In the genomic region with DNA sequence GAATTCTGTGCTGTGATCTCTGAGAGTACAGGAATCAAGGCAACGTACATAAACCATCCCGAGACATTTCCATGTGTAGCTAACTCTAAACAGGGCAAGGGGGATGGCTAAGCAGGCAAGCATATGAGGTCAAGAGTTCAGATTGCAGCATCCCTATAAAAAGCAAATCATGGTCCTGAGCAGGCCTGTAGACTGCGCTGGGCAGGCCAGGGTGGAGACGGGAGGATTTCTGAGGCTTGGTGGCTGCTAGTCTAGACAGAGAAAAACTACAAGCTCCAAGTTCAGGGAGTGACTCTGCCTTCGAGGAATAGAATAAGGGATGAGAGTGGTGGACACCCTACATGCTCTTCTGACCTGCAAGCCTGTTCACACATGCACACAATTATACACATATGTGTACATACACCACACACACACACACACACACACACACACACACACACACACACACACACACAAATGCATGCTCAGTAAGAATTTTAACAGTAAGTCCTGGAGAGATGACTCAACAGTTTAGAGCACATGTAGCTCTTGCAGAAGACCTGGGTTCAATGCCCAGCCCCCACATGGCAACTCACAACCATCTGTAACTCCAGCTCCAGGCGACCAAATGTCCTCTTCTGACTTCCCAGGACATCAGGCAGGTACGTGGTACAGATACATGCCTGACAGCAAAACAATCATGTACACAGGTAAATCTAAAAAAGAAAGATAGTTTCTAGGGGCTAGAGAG, we compare ENCODE assay signal across 25 mouse cellular contexts. TPM values are rescaled to one million over a fixed set of nuclear protein-coding genes. Genes with fewer than 3 reads are reported as not detected.
DNase-seq lines count a peak whose midpoint lies in the region; ATAC-seq and TF ChIP-seq lines count a peak whose summit lies in the region.
"Had no signal": no experiment of that assay in that cellular context is flagged by ENCODE, and none has a peak within 500 bp of the region (broad histone marks: within the 10 kb centered on the region; RNA-seq: fewer than 3 reads in every experiment).

No protein-coding gene starts in this region.

- no peak for TF ChIP-seq CTCF in G1E (IDR thresholded peaks at IDR 0.05; ENCODE audit: low read depth, low read length)
- TF ChIP-seq CTCF in liver, embryonic 14.5 days (IDR thresholded peaks at IDR 0.05; ENCODE audit: low read depth): no peak

- peaks cover 4% of the 10 kb centered on the region for H3K9me3 ChIP-seq in G1E (replicated peaks)
- H3K9me3 ChIP-seq in liver, embryonic 14.5 days (ENCODE audit: control insufficient read depth, low read length): no peaks in the 10 kb centered on the region
- H3K9me3 ChIP-seq: embryonic facial prominence, embryonic 13.5 days; forebrain, embryonic 10.5 days; forebrain, embryonic 15.5 days; heart, embryonic 12.5 days; hindbrain, embryonic 15.5 days had no signal

- H3K27me3 ChIP-seq in G1E (ENCODE audit: insufficient read depth, low read length): no peaks in the 10 kb centered on the region
- no peaks in the 10 kb centered on the region for H3K27me3 ChIP-seq in liver, embryonic 14.5 days (ENCODE audit: control insufficient read depth, insufficient read depth, low read length)
- H3K27me3 ChIP-seq: embryonic facial prominence, embryonic 13.5 days; forebrain, embryonic 15.5 days; heart, embryonic 12.5 days; hindbrain, embryonic 15.5 days had no signal

- peaks cover 9% of the 10 kb centered on the region for H3K36me3 ChIP-seq in G1E (replicated peaks)
- H3K36me3 ChIP-seq in liver, embryonic 14.5 days (replicated peaks; ENCODE audit: control insufficient read depth, insufficient read depth, low read depth): no peaks in the 10 kb centered on the region
- H3K36me3 ChIP-seq: embryonic facial prominence, embryonic 13.5 days; forebrain, embryonic 10.5 days; forebrain, embryonic 15.5 days; heart, embryonic 12.5 days; hindbrain, embryonic 15.5 days had no signal

- DNase-seq in G1E (ENCODE audit: low spot score): no peak
- DNase-seq in liver, embryonic 14.5 days (ENCODE audit: low read depth in 3 of 3, low spot score in 3 of 3): no peak
- peak; percentile 24 for DNase-seq in yolk sac, embryonic 10.5 days (ENCODE audit: low spot score)
- DNase-seq in left cerebral cortex, postnatal 25 days (ENCODE audit: low spot score in 2 of 2): no peak
- DNase-seq in kidney, adult 11 months: no peak
- DNase-seq: adrenal gland, postnatal 25 days; cerebellum, adult 18-20 months; cerebellum, adult 9-11 months; cerebellum, postnatal 36 days; gastrocnemius, postnatal 10 days; heart, postnatal 36 days had no signal

- no peak for TF ChIP-seq EP300 in liver, embryonic 14.5 days (IDR thresholded peaks at IDR 0.05; ENCODE audit: low read depth)

- intact Hi-C loops in left cerebral cortex, postnatal 25 days (cut with DNase I): no loop called here

- H3K4me3 ChIP-seq in G1E (ENCODE audit: low read depth, low read length): peak overlapping the region; percentile 53; the same call in 1 of the 2 replicates
- no peak overlapping the region for H3K4me3 ChIP-seq in liver, embryonic 14.5 days (ENCODE audit: insufficient read depth in 1 of 2, low read depth in 2 of 2, low read length in 2 of 2)
- H3K4me3 ChIP-seq: embryonic facial prominence, embryonic 13.5 days; forebrain, embryonic 10.5 days; forebrain, embryonic 15.5 days; heart, embryonic 12.5 days; hindbrain, embryonic 15.5 days had no signal

- no peak for ATAC-seq in G1E (ENCODE audit: extremely low read depth, insufficient number of reproducible peaks, low FRiP score, poor library complexity, severe bottlenecking)
- 0 out of 2 replicates have a peak, but pooled peaks have one; percentile 22 for ATAC-seq in erythroblast, adult 5-6 weeks (replicated peaks; ENCODE audit: low FRiP score, poor library complexity, severe bottlenecking)
- no peak for ATAC-seq in liver, embryonic 14.5 days (ENCODE audit: insufficient read depth)
- no peak for ATAC-seq in granulocyte monocyte progenitor cell, adult 5-6 weeks (replicated peaks; ENCODE audit: poor library complexity, severe bottlenecking)
- ATAC-seq: activated CD4-positive, CD25-positive, alpha-beta regulatory T cell, adult 4 months; forebrain, embryonic 15.5 days; Patski had no signal

- 53% methylated on average over 7 of the region's 7 CpGs for WGBS in liver, embryonic 14.5 days (ENCODE audit: insufficient replicate concordance)

- H3K4me1 ChIP-seq in G1E (ENCODE audit: insufficient read depth, low read depth, low read length): peaks cover 85% of the 10 kb centered on the region
- H3K4me1 ChIP-seq in liver, embryonic 14.5 days (replicated peaks; ENCODE audit: control insufficient read depth in 2 of 2, insufficient read depth in 2 of 2, low read length in 1 of 2): peaks cover 20 to 37% of the 10 kb centered on the region in 2 experiments
- H3K4me1 ChIP-seq: embryonic facial prominence, embryonic 13.5 days; forebrain, embryonic 10.5 days; forebrain, embryonic 15.5 days; hindbrain, embryonic 15.5 days had no signal

- peak overlapping the region; percentile 70 for H3K27ac ChIP-seq in liver, embryonic 14.5 days
- H3K27ac ChIP-seq: embryonic facial prominence, embryonic 13.5 days; forebrain, embryonic 10.5 days; forebrain, embryonic 15.5 days; hindbrain, embryonic 15.5 days had no signal

- peak overlapping the region; percentile 47 for H3K4me2 ChIP-seq in liver, embryonic 14.5 days (ENCODE audit: low read depth)
- H3K4me2 ChIP-seq: embryonic facial prominence, embryonic 13.5 days; forebrain, embryonic 15.5 days; heart, embryonic 12.5 days; hindbrain, embryonic 15.5 days had no signal

- 0 out of 2 replicates have a peak overlapping the region, but pooled peaks have one; percentile 6 for H3K9ac ChIP-seq in liver, embryonic 14.5 days (replicated peaks)
- H3K9ac ChIP-seq: embryonic facial prominence, embryonic 13.5 days; forebrain, embryonic 15.5 days; heart, embryonic 12.5 days; hindbrain, embryonic 15.5 days had no signal

RNA-seq across cellular contexts. Expression of gene Tex21, which starts 6.5 kb away (rescaled TPM):
- total RNA-seq in G1E (2014; fragmentation: Nextera tagmentation): 5.7 and 6.8 TPM in 2 replicates
- 0.66 and 0.81 TPM in 2 replicates for total RNA-seq in G1E (2017)
- polyA plus RNA-seq in G1E (2012): 0.19 and 0.26 TPM in 2 replicates
- not detected in 2 replicates for total RNA-seq in erythroblast, adult 5-6 weeks (2015; ENCODE audit: low replicate concordance)
- total RNA-seq in erythroblast, adult 5-6 weeks (2017; ENCODE audit: low replicate concordance): 2.0 TPM in 1 of 2 replicates, not detected in the other
- polyA plus RNA-seq in liver, embryonic 14.5 days (2012; rRNA removed): 0.04 TPM in 1 of 2 replicates, not detected in the other
- 0.14 TPM in 1 of 2 replicates, not detected in the other for polyA plus RNA-seq in liver, embryonic 14.5 days (2014; fragmentation: Nextera tagmentation; extraction: Ambion mirVana)
- not detected for total RNA-seq in left cerebral cortex, postnatal 25 days (2021)
- total RNA-seq in granulocyte monocyte progenitor cell, adult 5-6 weeks (2014; fragmentation: Nextera tagmentation): not detected in 2 replicates
- not detected in 2 replicates for total RNA-seq in granulocyte monocyte progenitor cell, adult 5-6 weeks (2017)
- total RNA-seq: adrenal gland, adult 18-20 months; adrenal gland, postnatal 25 days; gastrocnemius, postnatal 10 days; gastrocnemius, postnatal 4 days; heart, adult 8-10 months; heart, postnatal 36 days had no signal
- polyA plus RNA-seq: activated CD4-positive, CD25-positive, alpha-beta regulatory T cell, adult 4 months; embryonic facial prominence, embryonic 13.5 days; forebrain, embryonic 10.5 days; forebrain, embryonic 15.5 days; heart, embryonic 16.5 days; hindbrain, embryonic 11.5 days; hindbrain, embryonic 15.5 days; Patski had no signal

RNA-seq across cellular contexts. Expression of gene Mthfd1, which starts 15.1 kb away (rescaled TPM):
- total RNA-seq in G1E (2014; fragmentation: Nextera tagmentation) (164 and 185 TPM in 2 replicates), G1E (2017) (253 TPM in 2 replicates)
- 199 and 228 TPM in 2 replicates for polyA plus RNA-seq in G1E (2012)
- total RNA-seq in erythroblast, adult 5-6 weeks (2015; ENCODE audit: low replicate concordance): 16.9 and 46.1 TPM in 2 replicates
- total RNA-seq in erythroblast, adult 5-6 weeks (2017; ENCODE audit: low replicate concordance): 37.9 and 42.3 TPM in 2 replicates
- polyA plus RNA-seq in liver, embryonic 14.5 days (2012; rRNA removed): 37.5 and 58.5 TPM in 2 replicates
- polyA plus RNA-seq in liver, embryonic 14.5 days (2014; fragmentation: Nextera tagmentation; extraction: Ambion mirVana): 83.5 and 92.8 TPM in 2 replicates
- total RNA-seq in left cerebral cortex, postnatal 25 days (2021): 10 to 100 TPM; 34.4 to 36.1 TPM
- total RNA-seq in granulocyte monocyte progenitor cell, adult 5-6 weeks (2014; fragmentation: Nextera tagmentation): 47.7 and 79.3 TPM in 2 replicates
- total RNA-seq in granulocyte monocyte progenitor cell, adult 5-6 weeks (2017): 106 and 111 TPM in 2 replicates
